Mouse (Mus musculus) adrenal gland, adult 2 months (tissue): ENCODE measurements at regions not wholly inside any gene's neighbourhood (a gene's known extent, or its start where the extent isn't known, plus 50 kb on each side); places are given as distances from the start of the nearest gene placed in this dataset.

ENCODE experiments used
- DNase-seq: peaks from one replicate; pipeline ENCODE4 v3.0.0; 2021

- peak; percentile 89 for DNase-seq
These were observed 58.8 kb upstream of the Barx2 start for GRCm38 (mm10) chr9:31971801-31972628.

DNA sequence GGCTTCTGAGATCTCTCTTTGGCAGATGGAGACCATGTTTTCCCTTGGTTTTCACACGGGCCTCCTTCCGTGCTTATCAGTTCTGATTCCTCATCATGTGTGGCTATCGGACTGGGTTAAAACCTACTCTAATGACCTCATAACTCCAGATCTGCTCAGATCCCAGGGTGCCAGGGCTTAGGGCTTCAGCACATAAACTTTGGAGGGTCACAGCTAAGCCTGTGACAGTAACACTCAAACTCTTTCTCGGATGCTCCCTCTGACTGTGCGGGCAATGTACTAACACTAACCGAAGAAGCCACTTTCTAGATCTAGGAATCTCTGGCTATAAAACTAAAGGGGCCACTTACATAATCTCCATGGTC lies 59.3 kb upstream of the Barx2 start:
- DNase-seq, result no peak

DNA sequence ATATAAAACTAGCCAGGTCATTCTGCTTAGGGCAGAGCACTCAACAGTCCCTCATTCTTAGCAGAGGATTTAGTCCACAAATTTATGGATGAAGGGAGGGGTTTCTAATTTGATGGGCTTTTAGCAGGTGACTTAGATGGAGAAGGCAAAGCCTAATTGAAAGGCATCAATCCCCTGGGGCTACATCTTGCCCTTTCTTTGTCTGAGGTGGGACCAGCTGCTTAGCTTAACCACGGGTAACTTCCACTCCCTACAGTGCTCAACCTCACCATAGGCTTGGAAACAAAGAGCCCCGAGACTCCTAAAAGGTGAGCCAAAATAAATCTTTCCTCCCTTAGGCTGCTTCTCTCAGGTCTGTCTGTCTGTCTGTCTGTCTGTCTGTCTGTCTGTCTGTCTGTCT lies 62.9 kb upstream of the Barx2 start:
- no peak for DNase-seq

DNA sequence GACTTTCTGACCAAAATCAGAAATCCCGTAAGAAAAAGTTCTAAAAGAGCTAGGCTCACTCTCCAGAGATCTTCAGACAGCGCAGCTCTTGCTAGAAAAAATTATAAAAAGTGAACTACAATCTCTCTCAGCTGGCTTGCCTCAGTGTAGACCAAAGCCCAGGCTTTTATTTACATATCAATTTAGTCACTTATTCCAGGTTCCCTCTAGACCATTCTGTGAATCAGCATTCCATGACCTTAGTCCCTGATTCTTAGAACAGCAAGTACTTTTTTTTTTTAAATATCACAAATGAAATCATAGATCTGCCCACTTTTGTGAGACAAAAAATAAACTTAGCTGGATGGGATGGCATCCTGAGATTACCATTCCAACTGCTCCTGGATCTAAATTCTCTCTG lies 64.8 kb upstream of the Barx2 start:
- DNase-seq, result no peak

- peak; percentile 30 for DNase-seq
These were observed 65.9 kb upstream of the Barx2 start for GRCm38 (mm10) chr9:31979211-31979610.

GRCm38 (mm10) chr9:31980459-31980858 lies 67.2 kb upstream of the Barx2 start:
- no peak for DNase-seq

DNA sequence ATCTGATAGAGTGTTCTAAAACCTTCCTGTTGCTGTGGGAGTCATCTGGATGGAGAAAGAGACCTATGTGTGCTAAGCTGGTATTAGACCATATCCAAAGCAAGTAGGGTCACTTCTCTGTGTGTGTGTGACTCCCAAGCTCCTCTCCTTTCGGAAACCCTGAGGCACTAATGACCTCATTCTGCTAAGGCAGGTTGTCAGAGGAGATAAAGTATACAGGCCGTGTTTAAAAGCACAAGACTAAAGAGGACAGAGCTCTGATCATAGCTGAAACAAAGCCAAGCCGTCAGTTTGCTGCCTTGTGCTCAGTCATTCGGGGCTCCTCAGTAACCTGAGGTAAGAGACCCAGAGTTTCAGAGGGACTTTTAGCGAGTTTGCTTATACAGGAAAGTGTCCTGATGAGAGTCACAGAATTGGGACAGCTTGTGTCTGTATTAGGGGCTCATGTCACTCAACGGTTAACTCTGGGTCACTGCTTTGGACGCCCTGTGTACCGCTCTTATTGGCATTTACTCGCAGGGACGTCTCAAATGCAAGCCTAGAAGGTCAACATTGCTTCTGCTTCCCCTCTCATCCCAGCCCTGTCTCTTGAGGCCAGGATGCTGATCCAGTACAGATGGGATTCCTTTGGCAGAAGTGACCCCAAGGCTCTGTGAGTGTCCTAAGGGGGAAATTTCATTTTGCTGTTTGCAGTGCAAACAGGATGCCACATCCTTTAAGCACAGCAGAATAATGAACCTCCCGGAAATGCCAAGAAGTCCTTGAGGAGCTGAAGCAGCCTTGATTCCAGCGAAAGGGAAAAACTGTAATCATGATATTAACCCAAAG lies 70.7 kb upstream of the Barx2 start:
- DNase-seq, result peak; percentile 20

DNA sequence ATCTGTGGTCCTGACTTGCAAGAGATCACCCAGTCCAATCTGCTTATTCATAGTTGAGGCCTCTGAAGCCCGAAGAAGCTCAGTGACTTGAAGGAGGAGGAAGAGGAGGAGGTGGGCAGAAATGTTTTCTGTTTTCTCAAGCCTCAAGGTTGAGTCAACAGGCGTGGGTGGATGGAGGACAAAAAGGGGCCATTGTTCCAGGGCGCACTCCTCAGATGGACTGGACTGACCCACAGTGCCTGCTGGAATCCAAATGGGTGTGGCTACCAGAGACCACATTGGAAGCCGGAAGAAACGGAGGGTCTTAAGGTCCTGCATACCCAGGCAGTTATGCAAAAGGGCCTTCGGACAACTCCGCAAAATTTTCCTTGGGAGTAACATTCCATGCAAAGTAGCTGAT lies 75.6 kb upstream of the Barx2 start:
- no peak for DNase-seq

DNA sequence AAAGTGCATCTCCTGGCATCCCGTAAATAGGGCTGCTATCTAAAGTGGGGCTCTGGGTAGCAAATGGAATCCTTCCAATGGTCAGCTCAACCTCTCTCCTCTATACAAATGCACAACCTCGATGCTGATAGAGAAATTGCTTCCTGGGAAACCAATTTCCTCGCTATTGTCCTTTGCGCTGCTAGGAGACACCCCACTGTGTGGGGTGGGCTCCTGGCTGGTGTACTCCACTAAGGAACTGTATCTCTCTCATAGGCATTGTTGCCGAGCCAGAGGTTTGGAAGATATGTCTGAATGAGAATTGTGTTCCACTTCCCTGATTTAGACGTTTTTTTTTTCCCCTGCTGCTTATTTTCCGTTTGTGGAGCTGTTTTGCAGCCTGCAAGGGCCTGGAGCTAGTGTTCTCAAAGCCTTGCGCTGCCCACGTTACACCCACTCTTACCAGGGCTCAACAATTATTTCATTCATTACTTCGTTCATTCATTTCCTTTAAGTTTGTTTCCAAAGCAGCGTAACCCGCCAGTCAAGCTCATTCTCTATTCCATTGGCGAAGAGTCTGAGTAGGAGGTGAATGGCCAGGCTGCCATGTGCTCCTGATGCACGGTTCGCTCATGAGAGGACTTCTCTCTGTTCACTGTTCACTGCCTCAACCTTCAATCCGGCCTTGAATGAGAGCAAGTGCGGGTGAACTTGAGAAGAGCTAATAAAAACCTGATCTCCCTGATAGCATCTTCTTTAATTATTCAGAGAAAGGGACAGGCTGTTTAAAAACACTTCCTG lies 76.5 kb upstream of the Barx2 start:
- no peak for DNase-seq

- no peak for DNase-seq
These were observed 77.2 kb upstream of the Barx2 start for GRCm38 (mm10) chr9:31990456-31990855.

GRCm38 (mm10) chr9:31993631-31994601 lies 80.7 kb upstream of the Barx2 start:
- no peak for DNase-seq

DNA sequence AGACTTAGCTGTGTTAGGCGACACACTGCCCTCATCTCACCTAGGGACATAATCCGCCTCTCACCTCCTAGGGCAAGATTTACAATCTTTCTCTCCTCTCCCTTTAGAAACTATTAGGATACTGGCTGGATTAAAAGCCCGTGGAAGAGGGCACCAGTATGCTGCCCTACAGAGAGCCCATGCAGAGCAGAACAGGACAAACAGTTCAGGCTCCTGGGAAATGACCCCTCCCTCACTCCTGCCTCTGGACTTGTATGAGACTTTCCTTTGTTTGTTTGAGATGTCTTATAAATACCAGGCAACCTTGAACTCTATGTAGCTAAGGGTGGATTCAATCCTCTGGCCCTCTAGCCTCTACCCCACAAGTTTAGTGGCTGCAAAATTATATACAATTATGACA lies 81.8 kb upstream of the Barx2 start:
- no peak for DNase-seq

GRCm38 (mm10) chr9:31995700-31996099 lies 82.4 kb upstream of the Barx2 start:
- DNase-seq, result no peak

- DNase-seq, result no peak
These were observed 83.4 kb upstream of the Barx2 start for GRCm38 (mm10) chr9:31996466-31997177.

- DNase-seq, result no peak
These were observed 84.2 kb upstream of the Barx2 start for GRCm38 (mm10) chr9:31997178-31998097.

- DNase-seq, result no peak
These were observed 85.4 kb upstream of the Barx2 start for GRCm38 (mm10) chr9:31998488-31999280.

GRCm38 (mm10) chr9:31999760-32000159 lies 86.5 kb upstream of the Barx2 start:
- peak; percentile 61 for DNase-seq

DNA sequence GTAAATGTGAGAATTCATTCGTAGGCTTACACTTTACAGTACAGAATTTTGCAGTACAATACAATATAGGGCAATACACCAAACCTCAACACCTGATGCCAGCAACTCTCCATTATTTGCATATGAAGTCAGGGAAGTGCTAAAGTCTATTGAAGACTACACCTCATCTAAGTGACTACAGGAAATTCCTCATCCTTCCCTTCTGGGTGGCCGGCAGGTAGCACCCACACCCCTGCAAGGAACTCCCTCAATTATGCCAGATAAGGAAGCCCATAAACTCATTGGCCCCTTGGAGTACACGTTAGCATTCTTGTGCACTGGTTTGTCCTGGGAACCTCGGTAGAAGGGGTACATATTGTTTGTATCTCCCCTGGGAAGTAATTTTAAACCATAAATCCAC lies 89.7 kb upstream of the Barx2 start:
- DNase-seq, result no peak

DNA sequence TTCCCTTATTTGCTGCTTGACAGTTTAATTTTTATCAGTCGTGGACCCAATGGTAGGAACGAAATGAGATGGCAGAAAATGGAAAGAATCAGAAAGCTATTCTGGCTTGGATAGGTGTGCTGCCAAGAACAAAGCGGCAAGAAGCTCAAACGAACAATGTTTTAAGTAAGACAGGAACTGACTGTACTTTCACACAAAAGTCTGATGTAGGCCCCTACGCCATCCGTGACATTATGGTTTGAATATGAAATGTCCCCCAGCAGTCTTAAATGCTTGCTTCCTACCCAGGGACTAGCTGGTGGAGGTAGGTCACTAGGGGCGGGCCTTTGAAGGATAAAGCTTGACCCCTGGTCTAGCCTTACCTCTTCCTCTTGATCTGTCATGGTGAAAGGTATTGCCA lies 90.5 kb upstream of the Barx2 start:
- DNase-seq, result no peak
